Mouse (Mus musculus) forelimb bud, embryonic 11.5 days (tissue): ENCODE results near the gene Tyrobp.
A peak's percentile ranks its signal among the peaks of the same experiment; 100 is the strongest.

Experiments used
- DNase-seq: peaks from one replicate; pipeline ENCODE4 v3.0.0-alpha.2; 2012; ENCODE audit warnings: low read depth, low spot score

Tyrobp gene

DNA sequence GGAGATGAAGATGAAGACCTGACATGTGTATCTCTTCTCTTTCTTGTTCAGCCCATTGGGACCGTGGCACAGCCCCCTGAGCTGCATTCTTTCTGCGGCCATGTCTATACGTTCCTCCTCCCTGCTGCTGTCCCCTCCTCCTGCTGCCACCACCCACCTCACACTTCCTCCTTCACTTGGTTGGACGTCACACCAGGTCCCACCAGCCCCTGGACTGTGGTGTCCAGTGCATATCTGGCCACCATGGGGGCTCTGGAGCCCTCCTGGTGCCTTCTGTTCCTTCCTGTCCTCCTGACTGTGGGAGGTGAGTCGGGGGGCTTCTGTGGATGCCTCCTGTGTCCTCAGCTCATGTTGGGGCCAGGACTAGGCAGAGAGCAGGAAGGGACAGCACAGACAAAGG, at the start of gene Tyrobp:
Gene Tyrobp, plus strand, starts transcription at position 165 of the 400 bp plus-strand sequence.
- no peak for DNase-seq

DNA sequence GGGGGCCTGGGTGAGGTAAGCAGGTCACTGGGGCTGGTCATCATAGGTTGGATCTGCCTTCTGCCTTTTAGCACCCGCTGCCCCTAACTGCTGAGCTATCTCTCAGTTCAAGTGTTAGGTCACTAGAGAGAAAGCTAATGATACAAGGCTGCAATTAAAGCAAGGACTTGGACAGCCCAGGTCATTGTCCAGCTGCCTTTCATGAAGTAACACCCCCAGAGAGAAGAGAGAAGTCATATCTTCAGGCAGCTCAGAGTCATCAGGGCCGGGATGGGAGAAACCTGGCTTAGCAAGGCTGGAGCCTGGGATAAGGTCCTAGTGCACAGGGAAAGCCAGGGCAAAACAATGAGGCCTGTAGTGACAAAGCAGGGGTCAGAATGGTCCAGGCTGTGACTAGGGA, 46.1 kb upstream of the Tyrobp start:
- no peak for DNase-seq

DNA sequence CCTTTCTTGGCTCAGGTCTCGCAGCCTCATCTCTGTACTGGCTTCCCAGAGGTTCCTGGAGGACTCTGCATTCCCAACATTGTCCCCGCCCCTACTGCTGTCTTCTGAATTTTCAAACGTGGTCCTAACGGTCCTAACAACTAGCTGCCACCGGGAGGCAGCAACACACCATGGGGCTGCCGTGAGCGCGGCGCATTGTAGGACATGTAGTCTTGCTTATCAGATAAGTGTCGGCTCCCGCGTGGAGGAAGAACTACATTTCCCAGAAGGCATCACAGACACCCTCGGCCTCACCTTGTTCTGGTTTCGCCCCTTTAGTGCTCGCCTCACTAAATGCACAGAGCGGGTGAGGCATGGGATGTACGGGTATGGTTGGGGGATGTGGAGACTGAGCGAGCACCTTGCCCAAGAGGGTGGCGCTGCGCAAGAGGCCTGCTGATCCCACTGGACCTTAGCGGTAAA, 40.0 kb upstream of the Tyrobp start:
- peak; percentile 95 for DNase-seq

DNA sequence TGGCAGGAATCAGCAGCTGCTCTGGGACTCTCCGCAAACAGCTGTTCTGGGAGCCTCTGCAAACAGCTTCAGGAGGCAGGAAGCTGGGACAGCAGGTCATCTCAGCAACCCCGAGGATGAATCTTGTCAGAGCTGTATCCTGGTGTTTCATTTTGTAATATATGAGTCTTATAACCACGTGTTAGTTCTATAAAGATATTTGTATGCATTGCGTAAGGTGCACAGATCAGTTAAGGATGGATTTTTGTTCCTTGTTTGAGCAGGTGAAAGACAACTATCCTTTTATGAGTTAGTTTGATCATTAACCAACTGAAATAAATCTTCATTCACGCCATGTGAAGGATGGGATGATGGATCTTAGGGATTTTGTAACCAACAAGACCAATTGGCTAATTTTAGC, 33.5 kb upstream of the Tyrobp start:
- no peak for DNase-seq

DNA sequence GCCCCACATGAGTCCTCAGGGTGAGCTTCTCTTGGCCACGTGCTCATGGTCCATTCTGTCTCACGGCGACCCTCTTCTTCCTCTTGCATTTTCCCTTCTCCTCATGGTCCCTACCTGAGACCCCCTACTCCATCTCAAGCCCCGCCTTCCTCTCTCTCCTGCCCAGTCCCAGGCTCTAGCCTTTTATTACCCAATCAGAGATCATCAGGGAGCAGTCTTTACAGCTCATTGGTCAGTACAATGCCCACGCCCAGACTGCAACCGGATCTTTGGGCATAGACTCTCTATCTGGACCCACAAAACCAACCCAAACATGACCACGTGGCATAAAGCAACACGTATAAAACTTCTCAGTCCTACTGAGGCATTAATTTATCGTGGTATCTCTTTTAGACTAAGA, 29.5 kb upstream of the Tyrobp start:
- no peak for DNase-seq

DNA sequence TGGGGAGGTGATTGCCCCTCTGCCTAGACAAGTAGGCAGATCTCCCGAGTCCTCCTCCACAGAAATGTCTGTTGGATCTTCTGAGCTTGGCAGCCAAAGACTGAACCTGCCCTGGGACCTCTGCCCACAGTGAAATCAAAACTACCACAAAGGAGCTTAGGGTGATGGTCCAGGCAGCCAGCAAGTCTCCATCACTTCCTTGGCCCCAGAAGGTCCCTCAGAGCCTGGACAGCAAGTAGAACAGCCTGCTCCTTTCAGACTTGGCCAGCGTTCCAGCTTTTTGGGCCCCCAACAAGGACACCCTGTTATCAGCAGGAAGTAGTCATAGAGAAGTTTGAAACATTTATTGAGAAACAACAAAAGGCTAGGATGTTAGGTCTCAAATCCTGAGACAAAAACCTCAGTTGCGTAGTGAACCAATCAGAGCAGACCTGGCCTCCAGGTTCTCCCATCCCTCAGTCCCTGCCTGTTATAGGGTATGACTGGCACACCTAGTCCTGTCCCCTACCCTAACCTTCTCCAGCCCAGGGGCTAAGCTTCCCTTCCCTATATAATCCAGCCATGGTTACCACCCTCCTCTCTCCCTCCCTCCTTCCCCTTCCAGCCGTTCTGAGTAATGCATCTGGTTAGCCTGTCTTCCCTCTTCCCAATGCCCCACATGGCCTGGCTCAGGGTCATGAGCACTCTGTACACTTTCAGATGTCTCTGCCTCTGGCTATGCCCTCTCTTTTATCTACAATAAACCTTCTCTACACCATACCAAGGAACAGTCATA, 20.6 kb upstream of the Tyrobp start:
- no peak for DNase-seq

DNA sequence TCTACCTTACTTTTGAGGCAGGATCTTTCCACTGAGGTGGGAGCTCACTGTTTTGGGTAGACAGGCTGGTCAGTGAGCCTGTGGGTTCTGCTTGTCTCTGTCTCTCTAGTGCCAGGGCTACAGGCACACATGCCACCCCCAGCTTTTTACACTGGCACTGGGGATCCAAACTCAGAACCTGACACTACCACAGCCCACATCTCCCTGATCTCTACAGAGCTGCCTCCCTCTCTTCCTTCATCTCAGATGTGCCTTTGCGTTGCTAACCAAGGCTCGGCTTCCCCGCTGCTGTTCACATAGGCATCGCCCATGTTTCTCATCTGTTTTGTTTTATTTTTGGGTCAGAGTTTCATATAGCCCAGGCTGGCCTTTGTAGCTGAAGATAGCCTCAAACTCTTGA, 19.9 kb upstream of the Tyrobp start:
- DNase-seq = no peak

DNA sequence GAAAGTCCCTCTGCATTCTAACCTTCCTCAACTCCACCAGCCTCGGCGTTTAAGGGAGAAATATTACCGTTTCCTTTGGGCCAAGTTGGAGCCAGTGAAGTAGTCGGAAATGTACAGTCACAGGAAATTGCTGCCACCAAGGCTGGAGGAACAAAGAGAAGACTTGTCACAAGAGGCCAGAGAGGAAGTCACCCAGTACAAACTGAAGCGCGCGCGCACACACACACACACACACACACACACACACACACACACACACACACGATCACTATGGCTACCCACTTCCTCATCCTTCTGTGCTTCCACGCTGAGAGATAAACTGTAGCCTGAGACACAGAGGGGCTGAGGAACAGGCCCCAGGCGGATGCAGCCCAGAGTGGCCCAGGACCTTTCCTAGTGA, 19.2 kb upstream of the Tyrobp start:
- peak; percentile 13 for DNase-seq

DNA sequence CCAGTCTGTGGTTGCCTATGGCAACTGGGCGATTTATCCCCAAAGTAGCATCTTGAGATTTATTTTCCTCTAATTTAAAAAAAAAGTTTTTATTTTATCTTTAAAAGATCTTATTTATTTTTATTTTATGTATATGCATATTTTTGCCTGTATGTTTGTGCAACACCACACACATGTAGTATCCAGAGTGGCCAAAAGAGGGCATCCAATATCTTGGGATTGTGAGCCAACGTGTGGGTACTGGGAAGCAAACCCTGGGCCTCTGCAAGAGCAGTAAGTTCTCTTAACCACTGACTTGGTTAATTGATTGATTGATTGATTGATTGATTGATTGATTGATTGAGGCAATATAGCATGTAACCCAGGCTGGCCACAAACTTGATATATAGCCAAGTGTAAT, 18.7 kb upstream of the Tyrobp start:
- no peak for DNase-seq

DNA sequence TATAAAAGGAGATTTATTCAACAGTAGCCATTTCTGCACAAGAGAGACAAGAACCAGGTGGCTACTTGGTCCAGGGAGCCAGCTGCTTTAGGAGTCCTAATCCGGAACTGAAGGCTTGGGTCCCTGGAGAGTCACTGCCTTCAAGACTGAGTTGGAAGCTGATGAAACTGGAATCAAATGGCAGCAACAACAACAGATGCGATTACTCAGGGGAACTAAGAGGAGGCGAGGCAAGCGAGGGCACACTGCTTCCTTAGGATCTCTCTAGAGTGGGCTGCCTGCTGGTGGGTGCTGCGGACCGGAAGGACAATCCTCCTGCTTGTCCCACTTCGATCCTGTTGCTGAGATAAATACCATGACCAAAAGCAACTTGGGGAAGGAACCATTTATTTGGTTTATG, 13.9 kb upstream of the Tyrobp start:
- no peak for DNase-seq

DNA sequence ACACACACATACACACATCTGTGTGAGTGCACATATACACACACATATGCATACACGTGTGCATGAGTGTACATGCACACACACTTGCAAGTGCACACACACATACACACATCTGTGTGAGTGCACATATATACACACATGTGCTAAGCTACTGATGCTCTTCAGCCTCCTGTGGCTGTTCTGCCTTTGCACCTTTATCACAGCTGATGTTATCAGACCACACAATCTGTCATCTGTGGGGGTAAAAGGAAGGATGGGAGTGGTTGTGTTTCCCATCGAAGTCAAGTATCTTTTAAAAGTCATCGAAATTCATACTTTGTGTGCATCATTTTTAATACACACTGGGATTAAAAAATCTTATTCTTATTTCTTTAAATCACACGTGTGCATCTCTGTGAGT, 11.2 kb upstream of the Tyrobp start:
- DNase-seq = no peak

DNA sequence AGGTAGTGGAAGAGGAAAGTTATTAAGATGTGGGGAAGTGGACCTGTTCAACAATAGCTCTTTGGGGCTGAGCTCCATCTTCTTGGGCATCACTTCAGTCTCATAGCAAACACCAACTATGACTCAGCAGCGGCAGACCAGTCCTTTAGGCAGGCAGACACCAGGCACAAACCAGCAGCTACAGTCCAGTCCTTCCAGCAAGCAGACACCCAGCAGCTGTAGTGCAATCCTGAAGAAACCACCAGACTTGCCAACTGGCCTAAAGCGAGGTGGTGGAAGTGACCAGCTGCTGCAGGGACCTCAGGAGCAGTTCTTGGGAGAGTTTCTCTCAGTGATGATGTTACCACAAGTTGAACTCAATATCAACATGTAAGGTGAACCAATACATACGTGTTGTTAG, 4.9 kb upstream of the Tyrobp start:
- no peak for DNase-seq

DNA sequence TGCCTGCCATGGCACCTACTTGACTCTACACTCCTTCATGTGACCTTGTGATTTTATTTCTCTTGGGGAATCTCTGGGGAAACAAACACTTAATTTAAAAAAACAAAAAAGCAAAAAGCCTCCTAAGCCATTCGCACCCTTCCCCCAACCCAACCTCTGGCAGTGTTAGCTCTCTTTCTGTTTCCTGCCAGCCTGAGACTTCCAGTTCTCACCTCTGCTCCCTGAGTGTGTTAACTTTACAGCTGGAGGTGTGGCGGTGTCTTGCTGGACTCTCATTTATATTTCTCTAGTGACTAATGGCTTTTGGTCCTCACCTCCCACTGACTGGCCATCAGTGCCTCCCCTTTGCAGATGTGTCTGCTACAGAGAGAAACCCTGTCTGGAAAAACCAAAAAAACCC, 3.8 kb upstream of the Tyrobp start:
- DNase-seq = no peak

DNA sequence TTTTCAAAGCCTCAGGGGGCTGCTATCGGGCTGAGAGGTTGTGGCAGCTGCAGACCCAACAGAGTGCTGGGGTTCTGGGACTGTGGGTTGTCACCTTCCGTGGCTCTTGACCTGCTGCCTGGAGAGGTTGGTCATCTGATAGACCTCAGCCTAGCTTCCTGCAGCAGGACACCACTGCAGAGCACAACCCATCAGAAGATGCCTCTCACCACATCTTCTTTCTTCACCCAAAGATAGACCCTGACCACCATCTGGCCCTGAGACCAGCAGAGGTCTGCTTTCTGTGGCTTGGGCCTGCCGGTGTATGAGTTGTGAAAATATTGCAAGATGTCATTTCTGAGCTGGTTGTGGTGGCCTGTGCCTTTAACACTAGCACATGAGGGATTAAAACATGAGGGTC, 2.5 kb upstream of the Tyrobp start:
- no peak for DNase-seq

DNA sequence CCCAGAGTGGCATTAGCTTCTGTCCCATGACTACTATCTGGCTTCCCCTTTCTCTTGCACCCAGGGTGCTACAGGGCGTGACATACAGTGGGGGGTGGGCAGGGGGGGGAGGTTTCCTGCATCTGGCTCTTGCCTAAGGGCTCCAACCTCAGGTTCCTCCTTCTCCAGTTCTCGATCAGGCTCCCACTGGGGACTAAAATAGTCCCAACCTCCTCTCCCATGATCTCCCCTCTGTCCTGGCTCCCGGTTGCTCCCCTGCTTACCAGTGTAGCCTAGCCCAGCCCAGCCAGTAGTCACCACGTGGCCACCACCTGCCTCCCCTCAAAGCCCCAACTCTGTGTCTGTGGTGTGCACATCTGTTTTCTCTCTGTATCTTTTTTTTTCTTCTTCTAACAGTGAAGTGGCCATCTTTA, 819 bp upstream of the Tyrobp start:
- no peak for DNase-seq

DNA sequence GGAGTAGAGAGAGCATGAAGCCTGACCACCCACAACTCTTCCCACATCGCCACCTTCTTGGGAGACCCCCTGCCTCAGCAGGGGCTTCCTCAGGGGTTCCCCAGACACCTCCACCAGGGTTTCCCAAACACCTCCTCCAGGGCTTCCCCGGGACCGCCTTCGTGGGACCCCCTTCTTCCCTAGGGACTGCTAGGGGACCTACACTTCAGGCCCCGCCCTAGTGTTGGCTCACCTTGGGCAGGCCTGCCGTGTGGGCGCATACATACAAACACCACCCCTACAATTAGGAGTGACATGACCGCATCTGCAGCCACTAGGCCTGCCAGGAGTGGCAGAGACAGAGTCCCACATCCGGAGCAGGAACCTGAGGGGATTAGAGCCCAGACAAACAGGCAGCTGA, 4.3 kb downstream of the Tyrobp start:
- no peak for DNase-seq

DNA sequence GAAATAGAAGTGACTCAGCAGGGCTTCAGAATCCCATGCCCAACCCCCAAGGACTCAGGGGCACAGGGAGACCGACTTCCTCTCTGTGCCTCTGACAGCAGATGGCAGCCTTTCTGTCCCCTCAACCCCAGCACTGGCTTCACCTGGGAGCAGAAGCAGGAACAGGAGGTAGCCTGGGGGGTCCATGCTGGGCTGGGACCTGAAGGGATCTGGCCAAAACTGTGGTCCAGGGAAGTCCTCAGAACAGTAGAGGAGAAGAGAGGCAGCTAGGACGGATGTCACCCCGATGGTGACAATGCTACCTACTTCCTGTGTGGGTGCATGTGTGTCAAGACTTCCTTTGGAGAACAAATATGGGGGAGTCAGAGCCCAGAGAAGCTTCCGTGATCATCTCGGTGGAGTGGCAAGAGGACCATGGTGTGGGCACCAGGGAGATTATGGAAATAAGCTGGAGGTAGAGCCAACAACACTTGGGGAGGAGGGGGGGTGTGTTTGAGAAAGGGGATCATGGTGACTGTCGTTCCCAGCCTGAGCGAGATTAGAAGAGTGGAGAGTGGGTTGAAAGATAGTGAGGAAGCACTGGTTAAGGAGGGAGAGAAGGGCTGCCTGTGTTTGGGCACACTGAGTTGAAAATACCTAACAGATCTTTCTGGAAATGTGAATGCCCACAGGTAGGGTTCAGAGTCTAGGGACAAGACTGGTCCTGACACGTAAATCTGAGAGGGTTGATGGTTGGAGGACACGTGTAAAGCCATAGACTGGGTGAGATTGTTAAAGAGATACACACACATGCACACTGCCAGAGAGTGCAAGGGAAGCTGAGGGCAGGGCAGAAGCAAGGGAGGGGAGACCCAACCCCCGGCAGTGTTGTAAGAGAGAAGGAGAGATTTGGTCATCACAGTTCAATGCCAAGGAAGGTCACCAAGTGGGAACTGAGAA, 6.3 kb downstream of the Tyrobp start, which contains the start of gene Hcst:
Gene Hcst, minus strand, starts transcription at position 294 of the 939 bp plus-strand sequence.
- DNase-seq = no peak

DNA sequence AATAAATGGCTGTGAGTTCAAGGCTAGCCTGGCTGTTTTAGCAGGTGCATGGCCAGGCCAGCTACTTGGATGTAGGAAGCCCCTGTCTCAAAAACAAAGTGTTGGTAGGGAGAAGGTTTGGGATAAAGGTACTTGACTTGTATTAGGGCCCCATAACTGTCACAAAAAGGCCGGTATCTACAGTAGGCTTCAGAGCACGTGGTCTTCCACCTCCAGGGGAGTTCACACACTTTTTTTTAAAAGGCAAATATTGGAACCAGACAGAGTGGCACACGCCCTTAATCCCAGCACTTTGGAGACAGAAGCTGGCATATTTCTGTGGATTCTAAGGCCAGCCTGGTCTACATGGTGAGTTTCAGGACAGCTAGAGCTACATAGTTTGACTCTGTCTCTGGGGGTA, 7.1 kb downstream of the Tyrobp start:
- no peak for DNase-seq

DNA sequence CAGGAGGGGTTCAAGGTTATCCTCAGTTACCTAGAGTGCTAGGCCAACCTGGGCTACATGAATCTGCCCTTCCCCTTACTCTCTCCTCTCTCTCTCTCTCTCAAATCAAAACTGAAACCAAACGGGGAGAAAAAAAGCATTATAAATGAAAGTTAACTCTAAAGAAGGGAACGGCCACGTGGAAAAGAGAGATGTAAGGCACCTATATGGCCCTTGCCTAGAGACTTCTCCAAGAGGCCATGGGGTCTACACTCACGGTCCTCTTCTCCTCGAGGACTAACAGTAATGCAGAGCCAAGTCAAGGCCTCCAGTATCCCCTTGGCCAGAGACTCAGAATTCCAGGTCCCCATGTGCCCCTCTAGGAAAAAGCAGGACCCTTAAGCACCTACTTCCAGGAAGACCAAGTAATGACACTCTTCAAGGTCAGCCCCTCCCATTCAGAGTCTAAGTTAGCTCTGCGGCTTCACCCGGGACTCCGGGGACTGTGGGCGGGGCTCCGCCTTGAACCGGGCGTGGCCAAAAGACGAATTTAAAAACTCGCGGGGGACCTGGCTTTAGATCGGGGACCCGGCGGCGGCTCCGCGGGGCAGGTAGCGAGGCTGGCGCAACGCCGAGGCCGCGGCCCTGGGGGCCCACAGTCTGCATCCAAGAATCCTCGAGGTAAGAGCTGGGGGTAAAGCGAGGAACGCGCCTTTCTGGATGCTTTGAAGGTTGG, 7.8 kb downstream of the Tyrobp start, which contains the start of gene Nfkbid:
Gene Nfkbid, plus strand, starts transcription at position 558 of the 715 bp plus-strand sequence.
- no peak for DNase-seq

DNA sequence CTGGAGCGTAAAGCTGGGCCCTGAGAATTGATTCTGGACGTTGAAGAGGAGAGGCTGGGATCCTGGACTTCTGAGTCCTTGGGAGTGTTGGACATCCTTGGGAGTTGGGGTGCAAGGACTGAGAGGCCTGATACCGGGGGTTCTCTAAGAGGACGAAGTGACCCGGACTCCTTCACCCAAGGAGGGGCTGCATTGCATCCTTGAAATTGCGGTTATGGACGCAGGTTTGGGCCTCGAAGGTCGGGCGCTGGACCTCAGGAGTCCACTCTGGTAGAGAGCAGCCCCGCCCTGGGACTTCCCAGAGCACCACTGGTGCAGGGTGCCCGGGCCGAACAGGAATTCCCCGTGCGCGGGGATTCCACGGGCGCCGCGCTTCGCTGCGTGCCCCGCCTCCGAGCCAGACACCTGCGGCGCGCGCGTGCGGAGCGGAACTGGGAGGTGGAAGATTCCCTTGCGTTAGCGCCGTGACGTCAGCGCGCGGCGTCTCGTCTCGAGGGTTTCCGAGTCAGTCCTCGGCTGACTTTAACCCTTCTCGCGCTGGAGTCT, 8.4 kb downstream of the Tyrobp start:
- DNase-seq = peak; percentile 79

DNA sequence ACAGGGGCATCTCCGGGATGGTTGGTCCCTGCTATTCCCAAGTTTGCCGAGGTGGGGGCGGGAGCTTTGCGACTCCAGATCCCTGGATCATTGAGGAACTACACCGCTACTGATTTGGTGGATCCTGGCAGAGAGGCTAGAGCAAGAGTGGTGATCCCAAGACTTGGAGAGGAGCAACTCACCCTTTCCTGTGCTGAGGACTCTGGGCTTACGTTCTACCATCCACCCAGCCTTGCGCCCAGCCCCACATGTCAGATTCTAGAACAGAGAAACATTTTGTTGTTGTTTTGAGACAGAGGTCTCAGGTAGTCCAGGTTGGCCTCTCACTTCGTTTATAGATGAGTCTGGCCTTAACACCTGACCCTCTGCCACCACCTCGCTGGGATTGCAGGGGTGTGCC, 9.0 kb downstream of the Tyrobp start:
- DNase-seq = no peak
